Mouse (Mus musculus): ENCODE data around the gene Skint2. TPM values are rescaled to one million over a fixed set of nuclear protein-coding genes. Genes with fewer than 3 reads are reported as not detected.

The Skint2 gene
- total RNA-seq (2012; rRNA removed) (not detected in 2 replicates), polyA plus RNA-seq (2012; ENCODE audit: insufficient read depth in 1 of 2, insufficient read length in 2 of 2, low read depth in 1 of 2, low replicate concordance in 2 of 2, missing spikeins in 1 of 2) (not detected)

DNA sequence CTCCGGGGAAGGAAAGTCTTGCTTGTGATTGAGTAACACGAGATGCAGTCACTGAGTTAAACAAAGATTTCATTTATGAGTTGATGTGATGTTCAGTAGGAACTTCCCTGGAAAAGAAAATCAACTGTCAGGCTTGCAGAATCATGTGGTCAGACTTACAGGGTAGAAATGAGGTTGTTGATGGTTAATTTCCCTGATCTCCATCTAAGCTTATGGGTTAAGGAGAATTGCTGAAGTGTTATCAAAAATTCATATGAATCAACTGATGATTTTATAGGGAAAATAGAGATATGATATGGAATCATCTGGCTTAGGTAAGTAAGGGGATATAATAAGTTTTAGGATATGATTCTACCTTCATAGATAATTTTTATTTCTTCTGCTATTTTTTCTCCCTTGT lies at the start of gene Skint2:
Gene Skint2 (plus strand): TSS at position 301 of the 400 bp plus-strand sequence.
- Histone ChIP-seq H3K9me3 (replicated peaks; ENCODE audit: insufficient read depth, low read length) (no peaks in the 10 kb centered on the region), H3K4me1 (ENCODE audit: control insufficient read depth in 1 of 2, insufficient read depth in 2 of 2, low read length in 2 of 2) (no peaks in the 10 kb centered on the region), H3K27ac (ENCODE audit: control insufficient read depth, low read depth, low read length) (no peak within 1 kb of the TSS), H3K27me3 (ENCODE audit: control insufficient read depth in 1 of 2, insufficient read depth in 2 of 2, low read length in 2 of 2) (no peaks in the 10 kb centered on the region), H3K9ac (ENCODE audit: control insufficient read depth, low read depth, low read length, poor library complexity, severe bottlenecking) (no peak within 1 kb of the TSS), H3K4me3 (ENCODE audit: control insufficient read depth in 1 of 2, insufficient read depth in 1 of 2, low read depth in 2 of 2, low read length in 2 of 2) (no peak within 1 kb of the TSS), H3K36me3 (ENCODE audit: control insufficient read depth in 1 of 2, insufficient read depth in 2 of 2, low read length in 2 of 2) (no peaks in the 10 kb centered on the region), H3K79me2 (ENCODE audit: control insufficient read depth, insufficient read depth, low read length, poor library complexity) (no peaks in the 10 kb centered on the region)
- TF ChIP-seq GABPA (IDR thresholded peaks at IDR 0.05; ENCODE audit: low read depth, low read length), result no peak
- TF ChIP-seq RCOR1 (IDR thresholded peaks at IDR 0.05; ENCODE audit: low read depth, low read length), result no peak
- TF ChIP-seq EP300 (IDR thresholded peaks at IDR 0.05; ENCODE audit: low read depth in 1 of 2, low read length in 2 of 2), result no peak
- no peak for TF ChIP-seq SMC3 (IDR thresholded peaks at IDR 0.05; ENCODE audit: low read depth, low read length)
- TF ChIP-seq BHLHE40 (IDR thresholded peaks at IDR 0.05; ENCODE audit: borderline replicate concordance, low read depth, low read length), result no peak
- no peak for TF ChIP-seq HCFC1 (IDR thresholded peaks at IDR 0.05; ENCODE audit: low read depth, low read length)
- no peak for TF ChIP-seq MAFK (IDR thresholded peaks at IDR 0.05; ENCODE audit: borderline replicate concordance, low read depth, low read length)
- TF ChIP-seq MYB (IDR thresholded peaks at IDR 0.05; ENCODE audit: low read depth, low read length), result no peak
- TF ChIP-seq UBTF (IDR thresholded peaks at IDR 0.05; ENCODE audit: borderline replicate concordance, insufficient read depth, low read depth, low read length), result no peak
- TF ChIP-seq POLR2AphosphoS5 (IDR thresholded peaks at IDR 0.05; ENCODE audit: borderline replicate concordance, low read depth, low read length), result no peak
- no peak for TF ChIP-seq CHD1 (IDR thresholded peaks at IDR 0.05; ENCODE audit: low read depth, low read length)
- DNase-seq (ENCODE audit: low read depth, low spot score), result no peak

Other genes with a start within 250 kb of the Skint2 start
- not detected in 2 replicates for gene Skint9, start 123.2 kb upstream of the Skint2 start, total RNA-seq (2012; rRNA removed)
- not detected for gene Skint9, start 123.2 kb upstream of the Skint2 start, polyA plus RNA-seq (2012; ENCODE audit: insufficient read depth in 1 of 2, insufficient read length in 2 of 2, low read depth in 1 of 2, low replicate concordance in 2 of 2, missing spikeins in 1 of 2)
- gene Skint10, start 217.7 kb downstream of the Skint2 start, total RNA-seq (2012; rRNA removed), result not detected in 2 replicates
- gene Skint10, start 217.7 kb downstream of the Skint2 start, polyA plus RNA-seq (2012; ENCODE audit: insufficient read depth in 1 of 2, insufficient read length in 2 of 2, low read depth in 1 of 2, low replicate concordance in 2 of 2, missing spikeins in 1 of 2), result not detected